Mouse (Mus musculus) heart, postnatal 4 days (tissue): ENCODE results near the gene Dglucy. TPM values are rescaled to one million over a fixed set of nuclear protein-coding genes. Genes with fewer than 3 reads are reported as not detected.
"Not testable (repeated sequence)": the region's sequence is repeated elsewhere in the genome, so short reads cannot be mapped to it uniquely, and the experiment has no call there.

Source experiments
- DNase-seq: peaks from one replicate; pipeline ENCODE4 v3.0.0; 2021
- total RNA-seq, 2 experiments: library from RNA; stranded (reverse); gene quantifications; 2 replicates each; pipeline ENCODE4 v1.2.3; 2021

Gene Dglucy
- total RNA-seq, 2 experiments from 2014 or later = 14.2 to 17.0 TPM

DNA sequence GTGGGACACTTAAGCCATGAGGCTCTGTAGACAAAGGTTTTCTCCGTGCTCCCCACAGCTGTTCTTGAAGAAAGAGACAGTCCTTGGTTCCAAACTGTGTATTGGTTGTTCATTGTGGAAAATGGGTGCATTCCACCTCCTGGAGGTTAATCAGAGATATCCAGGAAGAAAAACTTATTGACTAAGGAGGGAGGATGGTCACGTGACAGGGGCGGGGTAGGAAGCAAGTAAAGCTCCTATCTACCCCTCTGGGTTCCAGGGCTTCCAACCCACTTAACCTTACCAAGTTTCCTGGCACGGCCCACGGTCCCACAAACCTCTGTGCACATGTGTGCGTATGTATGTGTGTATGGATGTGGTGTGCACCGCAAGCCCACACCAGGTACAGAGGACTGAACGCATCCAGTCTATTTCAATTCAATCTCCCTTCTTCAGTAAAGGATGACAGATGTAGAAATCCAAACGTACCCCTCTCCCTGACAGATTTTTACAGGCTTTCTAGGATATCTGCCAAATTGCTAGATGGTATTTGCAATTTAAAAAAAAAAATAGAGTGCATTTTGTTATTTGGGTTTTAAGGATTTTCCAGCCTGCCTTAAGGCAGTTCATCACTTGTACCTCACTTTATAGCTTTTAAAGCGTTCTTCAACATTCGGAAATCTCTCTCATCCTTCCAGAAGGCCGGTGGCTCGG lies 2.7 kb downstream of the Dglucy start:
- no peak for DNase-seq

DNA sequence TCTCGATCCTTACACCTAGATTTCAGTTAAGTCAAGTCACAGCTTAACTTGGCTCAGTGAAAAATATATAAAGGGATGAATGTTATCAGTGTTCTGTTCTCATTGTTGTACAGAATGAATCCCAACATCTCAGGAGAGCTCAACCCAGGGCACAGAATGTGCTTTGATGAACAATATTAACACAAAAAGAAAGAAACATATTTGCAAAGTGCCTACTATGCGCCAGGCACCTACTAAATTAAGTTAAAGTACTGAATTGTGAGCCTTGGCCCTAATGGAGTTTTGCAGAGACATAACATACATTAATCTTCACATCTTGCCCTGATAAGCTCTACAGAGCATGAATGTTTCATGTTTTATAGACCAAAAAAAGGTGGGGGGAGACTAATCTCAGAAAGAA lies 5.3 kb downstream of the Dglucy start:
- DNase-seq = no peak

DNA sequence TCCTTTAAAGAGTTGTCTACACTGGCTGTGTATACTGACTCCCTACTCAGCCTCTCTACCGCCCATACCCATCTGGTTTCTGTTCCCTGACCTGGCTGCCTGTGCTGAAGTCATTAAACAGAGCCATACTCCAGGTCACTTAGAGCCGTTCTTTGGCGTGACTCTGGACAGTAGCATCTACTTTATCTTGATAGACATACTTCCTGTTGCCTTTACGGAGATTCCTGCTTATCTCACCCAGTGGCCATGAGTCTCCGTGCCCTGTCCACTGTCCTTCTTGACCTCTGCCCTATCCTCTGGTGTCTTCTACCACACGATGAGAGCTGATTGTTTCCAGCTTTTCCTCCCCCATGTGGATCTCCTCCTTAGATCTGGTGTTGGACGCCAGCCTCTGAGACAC lies 6.5 kb downstream of the Dglucy start:
- DNase-seq = no peak

DNA sequence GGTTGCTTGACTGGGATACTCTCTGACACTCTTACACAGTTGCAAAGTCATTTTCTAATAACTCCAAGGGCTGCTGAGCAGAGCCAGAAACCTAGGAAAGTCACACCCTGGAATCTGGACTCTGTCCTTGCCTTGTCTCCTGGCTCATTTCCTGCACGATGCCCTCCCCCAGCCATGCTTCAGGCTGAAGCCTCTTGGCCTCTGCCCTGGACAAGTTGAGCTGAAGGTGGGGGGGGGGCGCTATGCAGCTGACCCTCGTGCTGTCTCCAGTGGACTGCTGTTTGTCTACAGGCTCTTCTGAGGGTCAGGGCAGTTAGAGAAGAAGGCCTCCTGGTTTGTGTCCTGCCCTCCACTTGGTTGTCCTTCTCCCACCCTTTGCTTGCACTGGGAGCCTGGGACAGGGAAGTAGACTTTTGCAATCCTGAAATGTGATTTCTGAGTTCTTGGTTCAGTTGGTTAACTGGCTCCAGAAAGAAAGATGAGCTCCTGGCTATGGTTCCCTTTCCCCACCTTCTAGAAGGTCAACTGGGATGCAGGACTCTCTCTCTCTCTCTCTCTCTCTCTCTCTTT lies 11.2 kb downstream of the Dglucy start:
- peak; percentile 5 for DNase-seq

DNA sequence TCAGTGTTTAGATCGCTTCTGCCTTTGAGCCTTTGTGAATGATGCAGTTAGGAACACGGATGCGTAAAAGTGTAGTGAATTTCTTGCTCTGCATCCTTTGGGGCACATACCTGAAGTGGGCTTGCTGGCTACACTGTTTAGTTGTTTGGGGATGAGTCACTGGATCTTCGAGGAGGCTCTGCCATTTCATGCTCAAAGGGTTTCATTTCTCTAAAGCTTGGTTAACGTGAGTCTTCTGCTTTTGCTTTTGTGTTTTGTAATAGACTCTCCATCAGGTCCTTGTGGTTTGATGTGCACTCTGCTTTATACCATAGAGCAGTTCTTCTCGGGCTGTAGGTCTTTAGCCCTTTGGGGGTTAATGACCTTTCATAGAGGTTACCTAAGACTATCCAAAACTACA lies 12.6 kb downstream of the Dglucy start:
- peak; percentile 1 for DNase-seq

DNA sequence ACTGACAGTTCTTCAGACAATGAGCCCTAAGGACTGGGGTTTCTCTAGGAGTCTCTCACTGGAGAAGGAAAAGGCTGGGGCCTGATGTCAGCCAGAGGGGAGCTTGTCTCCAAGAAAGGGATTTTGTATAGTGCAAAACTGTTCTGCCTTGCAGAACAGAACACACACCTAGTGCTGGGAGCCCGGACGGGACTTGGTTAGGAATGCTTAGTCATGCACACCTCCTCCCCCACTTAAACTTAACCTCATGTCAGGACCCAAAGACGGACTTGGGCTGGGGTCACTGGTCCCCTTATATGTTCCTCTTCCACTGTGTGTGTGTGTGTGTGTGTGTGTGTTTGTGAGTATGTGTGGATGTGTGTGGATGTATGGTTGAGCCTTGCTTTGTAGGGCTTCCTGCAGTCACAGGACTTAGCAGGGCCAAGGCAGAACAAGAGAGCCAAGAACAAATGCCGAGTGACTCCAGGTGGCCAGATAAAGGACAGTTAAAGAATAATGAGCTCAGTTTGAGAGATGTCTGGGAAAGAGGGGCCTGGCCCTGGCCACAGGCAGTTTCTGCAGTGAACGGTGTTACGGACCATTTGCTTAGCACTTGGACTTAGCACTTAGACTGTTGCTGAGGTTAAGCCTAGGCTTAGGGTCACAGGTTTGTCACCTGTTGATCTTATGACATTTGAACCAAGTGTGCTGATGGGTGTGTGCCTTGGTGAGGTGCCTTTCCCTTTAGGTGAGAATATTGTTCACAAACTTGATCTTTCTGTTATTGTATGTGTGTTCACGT lies 15.8 kb downstream of the Dglucy start:
- no peak for DNase-seq

DNA sequence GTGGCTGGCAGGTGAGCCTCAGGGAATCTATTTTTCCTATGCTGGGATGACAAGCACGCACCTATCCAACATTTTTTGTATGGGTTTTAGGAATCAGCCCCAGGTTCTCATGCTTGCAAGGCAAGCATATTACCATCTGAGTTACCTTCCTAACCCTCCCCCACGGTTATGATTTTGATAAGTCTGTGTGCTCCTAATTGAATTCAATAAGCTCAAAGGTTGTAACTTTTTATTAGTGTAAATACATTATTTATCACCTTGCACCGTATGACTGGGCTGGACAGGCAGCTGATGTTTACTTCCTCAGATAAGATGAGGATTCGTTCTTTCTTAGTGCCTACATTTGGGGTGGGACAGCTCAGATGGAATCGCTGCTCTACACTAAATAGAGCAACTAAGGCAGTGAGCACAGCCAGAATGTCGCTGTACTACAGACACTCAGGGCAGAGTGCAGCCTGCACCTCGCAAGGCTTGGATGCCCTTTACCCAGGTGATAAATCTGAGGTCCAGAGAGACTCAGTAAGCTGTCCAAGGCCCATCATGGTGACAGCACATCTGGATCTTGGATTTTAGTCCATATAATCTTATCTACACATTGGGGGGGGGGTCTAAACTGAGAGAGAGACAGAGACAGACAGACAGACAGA lies 16.7 kb downstream of the Dglucy start:
- DNase-seq = no peak

DNA sequence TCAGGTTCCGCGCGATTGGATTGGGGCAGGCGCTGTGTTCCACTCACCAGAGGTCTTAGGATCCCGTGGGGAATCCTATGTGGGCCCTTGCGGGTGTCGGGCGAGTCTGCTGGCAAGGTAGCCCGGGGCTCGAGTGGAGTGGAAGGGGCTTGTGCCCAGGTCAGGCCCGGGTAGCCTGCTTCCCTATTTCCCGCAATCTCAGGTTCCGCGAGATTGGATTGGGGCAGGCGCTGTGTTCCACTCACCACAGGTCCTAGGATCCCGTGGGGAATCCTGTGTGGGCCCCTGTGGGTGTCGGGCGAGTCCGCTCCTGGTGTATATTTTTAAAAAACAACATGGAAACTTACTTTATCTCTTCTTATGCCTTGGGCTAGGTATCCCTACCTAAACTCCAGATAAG lies 24.5 kb downstream of the Dglucy start:
- DNase-seq = not testable (repeated sequence)

DNA sequence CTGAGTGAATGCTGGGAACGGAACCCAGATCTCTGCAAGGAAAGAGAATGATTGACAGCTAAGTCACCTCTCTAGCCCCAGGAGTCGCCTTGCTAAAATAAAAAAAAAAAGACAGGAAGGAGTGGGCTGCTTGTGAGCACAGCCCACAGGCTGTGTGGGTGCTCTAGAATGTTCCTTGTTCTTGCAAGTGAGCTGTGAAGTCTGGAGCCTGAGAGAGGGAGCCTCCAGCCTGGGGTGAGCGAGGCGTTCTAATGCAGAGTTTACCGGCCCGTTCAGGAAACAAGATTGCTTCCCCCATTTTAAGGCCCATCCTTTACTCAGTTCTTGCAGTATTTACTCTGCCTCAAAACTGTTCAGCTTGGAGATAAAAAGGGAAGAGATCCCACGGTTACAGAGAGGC lies 28.4 kb downstream of the Dglucy start:
- no peak for DNase-seq

DNA sequence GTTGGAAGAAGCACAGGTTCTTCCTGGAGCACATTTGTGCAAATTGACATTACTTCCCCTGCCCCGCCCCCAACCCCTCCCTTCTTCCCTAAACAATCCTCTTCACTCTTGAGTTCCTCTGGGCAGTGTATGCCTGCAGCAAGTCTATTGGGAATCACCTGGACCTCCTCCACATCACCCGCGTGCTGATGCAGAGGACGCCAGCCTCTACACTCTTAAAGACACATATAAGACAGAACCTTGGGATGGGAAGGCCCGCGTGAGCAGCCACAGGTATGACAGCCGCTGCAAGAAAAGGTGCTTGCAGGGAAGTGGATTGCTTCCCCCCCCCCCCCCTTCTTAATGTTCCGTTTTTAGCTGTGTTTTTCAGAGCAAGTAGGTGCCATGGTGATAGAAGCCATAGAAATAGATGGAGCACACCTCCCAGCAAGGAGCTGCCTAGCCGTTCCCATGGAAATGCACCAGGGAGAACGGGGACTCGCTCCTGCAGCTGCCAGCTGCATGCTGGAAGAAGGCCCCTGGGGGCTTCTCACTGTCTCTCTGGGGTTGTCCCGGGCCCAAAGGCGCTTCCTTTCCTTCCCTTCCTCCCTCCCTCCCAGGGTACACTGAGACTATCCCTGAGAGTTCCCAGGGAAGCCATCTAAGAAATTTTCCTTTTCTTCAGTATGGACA lies 29.9 kb downstream of the Dglucy start:
- DNase-seq = no peak

DNA sequence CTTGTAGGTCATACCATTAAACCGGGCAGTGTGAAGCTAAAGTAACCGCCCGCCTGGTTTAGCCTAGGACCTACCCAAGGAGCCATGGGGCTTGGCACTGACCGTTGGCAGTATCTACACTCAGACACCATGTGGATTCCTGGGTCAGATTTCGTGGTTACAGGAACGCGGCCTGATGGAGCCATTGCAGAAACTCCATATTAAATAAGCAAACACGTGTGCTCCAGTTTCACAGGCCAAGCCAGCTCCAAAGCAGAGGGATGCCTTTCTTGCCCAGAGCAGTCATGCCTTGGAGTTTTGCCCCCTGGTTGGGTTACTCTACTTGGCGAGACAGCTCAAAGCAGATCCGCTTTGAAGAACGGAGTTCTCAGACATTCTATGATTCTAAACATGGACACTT lies 31.7 kb downstream of the Dglucy start:
- DNase-seq = no peak

DNA sequence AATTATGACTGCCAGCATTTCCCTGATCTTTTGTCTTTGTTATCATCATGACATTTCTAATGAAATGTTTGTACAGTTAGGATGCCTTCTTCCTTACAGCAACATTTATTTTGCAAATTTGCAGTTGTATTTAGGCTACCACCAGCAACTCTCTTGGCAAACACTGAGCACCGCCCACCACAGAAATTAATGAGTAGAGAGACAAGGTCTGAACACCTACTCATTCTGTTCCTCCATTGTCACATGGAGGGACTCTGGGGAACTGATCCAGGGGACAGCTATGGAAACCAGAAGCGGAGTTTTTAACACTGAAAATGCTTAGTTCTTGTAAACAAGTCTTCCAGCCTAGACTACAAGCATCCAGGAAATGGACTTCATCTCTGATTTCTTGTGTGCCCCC lies 35.0 kb downstream of the Dglucy start:
- no peak for DNase-seq

DNA sequence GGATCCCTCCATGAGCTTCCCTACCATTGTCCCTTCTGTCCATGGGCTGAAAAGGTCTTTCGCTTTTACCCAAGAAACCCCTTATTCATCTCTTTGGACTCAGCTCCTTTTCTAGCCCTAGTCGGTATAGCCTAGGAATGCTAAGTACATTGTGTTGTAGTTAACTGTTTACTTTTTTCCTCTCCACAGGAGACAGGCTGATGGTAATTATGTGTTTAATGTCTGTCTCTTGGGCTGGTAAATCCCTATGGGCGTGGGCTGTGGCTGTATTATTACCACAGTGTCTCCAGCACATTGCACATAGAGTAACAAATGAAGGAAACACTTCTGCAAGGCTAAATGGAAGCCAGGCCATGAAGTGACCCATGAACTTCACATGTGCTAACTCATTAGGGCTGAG lies 35.8 kb downstream of the Dglucy start:
- DNase-seq = no peak

DNA sequence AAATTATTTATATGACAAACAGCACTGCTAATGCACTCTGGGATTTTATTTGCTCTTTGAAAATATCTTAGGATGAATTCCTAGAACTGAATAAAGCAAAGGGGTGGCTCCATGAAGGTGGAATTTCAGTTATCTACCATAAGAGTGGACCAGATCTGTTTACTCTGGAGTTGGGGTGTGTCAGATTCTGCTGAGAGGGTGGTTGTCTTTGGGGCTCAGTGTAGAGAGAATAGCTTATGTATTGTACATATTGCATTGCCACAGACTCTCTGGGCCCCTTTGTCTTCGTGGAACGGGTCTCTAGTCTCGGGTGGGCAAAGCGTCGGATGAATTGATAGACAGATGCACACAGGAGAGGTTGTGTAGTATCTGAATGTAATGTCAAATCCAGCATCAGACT lies 38.0 kb downstream of the Dglucy start:
- no peak for DNase-seq

DNA sequence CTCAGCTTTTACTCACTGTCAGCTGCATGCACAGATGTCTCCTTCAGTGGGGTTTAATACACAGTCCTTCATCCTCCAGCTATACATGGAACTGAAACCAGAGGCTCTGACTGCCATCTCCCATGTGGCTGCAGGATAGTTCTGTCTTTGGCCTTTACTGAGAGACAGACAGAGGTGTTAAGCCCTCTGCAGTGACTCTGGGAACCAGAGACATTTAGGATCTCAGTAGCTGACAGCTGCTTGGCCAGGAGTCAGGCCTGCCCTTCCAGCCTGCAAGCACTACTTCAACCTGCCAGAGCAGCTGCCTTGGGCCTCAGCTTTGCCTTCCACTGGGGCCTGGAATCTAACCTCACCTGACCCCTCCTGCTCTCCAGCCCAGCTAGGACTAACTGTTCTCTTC lies 41.1 kb downstream of the Dglucy start:
- peak; percentile 65 for DNase-seq

DNA sequence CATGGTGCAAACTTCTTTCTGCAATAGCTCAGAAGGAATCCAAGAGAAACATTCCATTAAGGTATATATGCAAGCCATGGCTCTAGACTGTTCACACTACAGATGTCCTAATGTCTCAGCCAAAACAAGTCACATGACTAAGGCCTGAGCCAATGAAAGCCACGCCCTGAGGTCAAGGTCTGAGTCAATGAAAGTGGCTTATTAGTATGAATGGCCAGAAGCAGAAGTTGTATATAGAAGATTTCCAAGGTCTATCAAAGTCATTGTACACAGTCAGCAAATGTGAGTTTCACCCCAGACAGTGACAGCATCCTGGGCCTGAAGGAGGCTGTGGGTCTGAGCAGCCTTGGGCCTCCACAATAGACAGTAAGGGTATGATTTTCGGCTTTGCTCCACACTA lies 52.2 kb downstream of the Dglucy start:
- DNase-seq = no peak

DNA sequence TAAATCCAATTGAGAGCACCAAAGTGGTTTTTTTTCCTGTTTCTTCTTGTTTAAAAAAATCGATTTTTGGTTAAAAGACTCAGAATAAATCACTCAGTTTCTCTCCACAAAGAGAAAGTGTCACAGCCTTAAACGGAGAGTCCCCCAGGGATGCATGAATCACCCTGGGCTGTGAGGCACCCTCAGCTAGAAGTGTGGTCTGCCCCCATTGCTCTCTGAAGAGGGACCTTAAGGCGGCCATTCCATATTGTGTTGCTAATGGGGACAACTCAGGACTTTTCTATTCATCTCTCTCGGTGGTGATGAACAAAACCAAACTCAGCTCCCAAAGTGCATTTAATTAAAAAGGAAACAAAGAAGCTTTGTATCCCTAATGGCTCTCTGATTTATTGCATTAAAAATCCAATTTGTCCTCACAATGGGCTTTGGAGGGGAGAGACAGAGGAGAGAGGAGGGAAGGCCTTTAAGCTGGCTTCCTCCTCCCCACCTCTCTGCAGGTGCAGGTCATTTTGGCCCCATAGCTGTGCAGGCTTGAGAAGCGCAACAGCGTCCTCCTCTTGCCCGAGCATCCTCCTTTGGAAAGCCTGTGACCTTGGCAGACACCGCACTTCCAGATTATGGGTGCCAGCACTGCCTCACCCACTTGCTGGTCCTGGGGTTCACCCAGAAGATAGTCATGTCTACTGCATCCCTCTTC lies 52.9 kb downstream of the Dglucy start:
- no peak for DNase-seq

DNA sequence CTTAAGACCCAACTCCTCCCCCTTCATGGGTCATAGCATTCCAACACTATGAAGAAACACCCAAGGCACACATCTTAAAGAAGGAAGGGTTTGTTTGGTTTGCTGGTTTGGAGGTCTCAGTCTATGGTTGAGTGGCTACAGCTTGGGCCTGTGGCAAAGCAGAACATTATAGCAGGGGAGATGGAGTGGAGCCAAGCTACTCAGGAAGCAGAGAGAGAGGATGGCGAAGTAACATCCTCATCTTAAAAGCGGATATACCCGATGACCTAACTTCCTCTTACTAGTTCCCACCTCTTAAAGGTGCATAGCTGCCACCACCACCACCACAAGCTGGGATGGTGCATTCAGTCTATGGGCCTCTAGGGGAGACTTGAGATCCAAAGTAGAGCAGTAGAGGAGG lies 58.4 kb downstream of the Dglucy start:
- no peak for DNase-seq

DNA sequence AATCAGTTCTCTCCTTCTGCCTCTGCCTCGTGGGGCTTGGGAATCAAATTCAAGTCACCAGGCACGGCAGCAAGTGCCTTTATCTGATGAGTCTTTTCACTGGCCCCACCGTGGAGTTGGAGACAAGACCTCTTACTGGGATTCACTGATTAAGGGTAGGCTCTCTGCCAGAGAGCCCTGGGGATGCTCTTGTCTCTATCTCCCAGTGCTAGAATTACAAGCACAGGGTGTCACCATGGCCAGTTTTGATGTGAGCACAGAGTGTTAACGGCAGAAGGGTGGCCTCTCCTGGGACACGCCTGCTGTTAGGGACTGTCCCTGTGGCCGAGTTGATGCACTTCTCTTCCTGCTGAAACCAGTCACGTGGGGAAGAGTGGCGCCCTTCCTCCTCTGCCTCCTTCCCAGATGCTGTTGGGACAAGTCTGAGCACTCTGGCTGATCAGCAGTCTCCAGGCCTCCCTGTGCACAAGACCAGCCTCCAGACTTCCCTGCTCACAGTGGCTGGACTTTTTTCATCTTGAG lies 60.3 kb downstream of the Dglucy start:
- peak; percentile 19 for DNase-seq

DNA sequence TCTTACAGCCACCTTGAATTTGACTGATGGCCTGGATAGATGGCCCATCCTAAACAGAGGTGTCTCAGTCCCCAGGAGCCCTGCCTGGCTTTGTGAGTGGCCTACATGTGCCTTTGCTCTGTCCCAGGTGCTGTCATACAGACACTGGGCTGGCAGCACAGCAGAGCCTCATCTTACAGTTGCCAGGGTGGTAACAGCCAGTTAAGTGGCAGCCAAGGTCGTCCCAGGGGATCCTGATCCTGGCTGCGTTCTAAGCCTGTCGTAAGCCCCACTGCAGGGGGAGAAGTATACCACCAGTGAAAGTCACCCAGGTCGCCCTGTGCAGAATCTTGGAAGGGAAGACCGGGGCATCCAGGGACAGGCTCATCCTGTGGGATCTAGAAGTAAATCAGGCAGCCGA lies 61.1 kb downstream of the Dglucy start:
- DNase-seq = peak; percentile 23

DNA sequence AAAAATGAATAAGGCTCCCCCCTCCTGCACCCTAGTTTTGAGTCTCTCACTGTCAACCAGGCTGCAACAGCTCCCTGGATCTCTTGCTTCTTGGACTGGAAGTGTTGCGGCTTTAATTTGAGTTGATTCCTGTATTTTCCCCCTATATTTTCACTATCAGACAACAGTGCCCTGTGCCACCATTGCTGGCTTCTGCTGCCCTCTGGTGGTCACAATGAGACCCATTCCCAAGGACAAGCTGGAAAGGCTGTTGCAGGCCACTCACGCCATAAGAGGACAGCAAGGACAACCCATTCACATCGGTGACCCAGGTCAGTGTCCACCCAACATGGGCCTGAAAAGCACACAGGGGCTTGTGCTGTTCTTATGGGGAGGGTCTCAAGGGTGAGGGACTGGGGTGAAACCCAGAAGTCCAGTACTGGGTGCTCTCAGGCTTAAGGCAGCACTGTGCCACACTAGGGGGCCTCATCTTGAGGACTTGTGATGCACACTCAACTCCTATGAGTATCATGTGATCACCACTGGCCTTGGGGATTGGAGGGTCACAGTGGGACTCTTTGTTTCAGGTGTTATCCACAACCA lies 62.4 kb downstream of the Dglucy start:
- DNase-seq = peak; percentile 91

DNA sequence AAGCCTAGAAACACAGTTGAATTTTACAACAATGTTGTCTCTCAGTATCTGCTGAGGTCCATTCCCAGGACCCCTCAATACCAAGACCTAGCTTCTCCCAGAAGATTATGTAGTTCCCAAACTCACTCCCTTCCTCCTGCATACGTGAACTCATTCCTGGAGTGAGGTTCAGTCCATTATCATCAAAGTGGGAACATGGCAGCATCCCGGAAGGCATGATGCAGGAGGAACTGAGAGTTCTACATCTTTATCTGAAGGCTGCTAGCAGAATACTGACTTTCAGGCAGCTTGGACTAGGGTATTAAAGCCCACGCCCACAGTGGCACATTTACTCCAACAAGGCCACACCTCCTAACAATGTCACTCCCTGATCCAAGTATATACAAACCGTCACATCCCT lies 64.3 kb downstream of the Dglucy start:
- DNase-seq = no peak
